Mouse (Mus musculus): ENCODE results near the gene Zfp142. TPM values are rescaled to one million over a fixed set of nuclear protein-coding genes. Genes with fewer than 3 reads are reported as not detected.
A peak's percentile ranks its signal among the peaks of the same experiment; 100 is the strongest.

The Zfp142 gene
- total RNA-seq (2014; rRNA removed; ENCODE audit: low replicate concordance) (5.6 and 6.8 TPM in 2 replicates), polyA plus RNA-seq (2015; fragmentation: Nextera tagmentation; extraction: Ambion mirVana) (2.0 and 2.2 TPM in 2 replicates)

DNA sequence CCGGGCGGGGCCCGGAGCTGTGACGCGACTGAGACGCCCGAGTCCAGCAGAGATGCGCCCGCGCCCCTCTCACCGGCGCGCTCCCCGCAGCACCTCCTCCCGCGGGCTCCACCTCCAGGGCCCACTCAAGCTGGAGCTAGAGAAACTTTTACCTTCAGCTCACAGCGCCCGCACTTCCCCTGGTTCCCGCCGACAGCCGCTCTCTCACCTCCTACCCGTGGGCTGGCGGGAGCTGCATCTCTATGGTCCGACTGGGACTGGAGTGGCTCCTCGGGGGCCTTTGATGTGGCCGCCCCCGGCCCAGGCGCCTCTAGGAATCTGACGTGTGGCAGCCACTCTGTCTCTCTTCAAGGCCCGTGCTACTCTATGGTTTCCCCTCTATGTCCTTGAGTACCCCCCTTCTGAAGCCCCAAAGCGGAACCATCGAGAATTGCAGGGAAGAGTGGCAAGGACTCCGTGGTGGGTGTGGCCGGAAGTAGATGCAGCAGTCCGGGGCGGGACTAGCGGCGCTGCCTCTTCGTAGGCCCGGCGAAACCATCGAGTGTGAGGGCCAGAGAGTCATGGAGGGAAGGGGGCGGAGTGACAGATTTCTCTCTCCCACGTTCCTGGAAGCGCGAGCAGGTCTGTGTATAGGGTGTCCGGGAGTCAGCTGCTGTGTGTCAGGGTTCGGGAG is at the start of gene Zfp142, which contains the start of gene Bcs1l:
Zfp142 (minus strand) TSS at position 474 of the 673 bp plus-strand sequence.
Bcs1l (plus strand) TSS at position 517 of the 673 bp plus-strand sequence.
- H3K4me1 ChIP-seq (ENCODE audit: control insufficient read depth, insufficient read depth), result peaks cover 25% of the 10 kb centered on the region
- peak within 1 kb of the TSS; percentile 92 for H3K4me2 ChIP-seq (ENCODE audit: low read depth, low read length)
- no peaks in the 10 kb centered on the region for H3K9me3 ChIP-seq (replicated peaks; ENCODE audit: control insufficient read depth, low read length)
- H3K4me3 ChIP-seq (ENCODE audit: low read depth, low read length), result peak within 1 kb of the TSS; percentile 79
- WGBS, result under 1% methylated on average over 39 of the region's 48 CpGs
- no peaks in the 10 kb centered on the region for H3K27me3 ChIP-seq (ENCODE audit: control insufficient read depth, insufficient read depth, low read length)
- H3K9ac ChIP-seq (replicated peaks; ENCODE audit: low read depth, low read length), result peak within 1 kb of the TSS; percentile 70
- peaks cover 26% of the 10 kb centered on the region for H3K36me3 ChIP-seq (replicated peaks; ENCODE audit: control insufficient read depth, insufficient read depth, low read length)
- TF ChIP-seq EP300 (IDR thresholded peaks at IDR 0.05; ENCODE audit: low read depth) (peak; percentile 93), CTCF (IDR thresholded peaks at IDR 0.05; ENCODE audit: low read depth) (peak; percentile 9)
- peak; percentile 98 for ATAC-seq (ENCODE audit: insufficient read depth, low read depth)
- peak; percentile 100 for DNase-seq (ENCODE audit: low spot score)
- peak within 1 kb of the TSS; percentile 71 for H3K27ac ChIP-seq (ENCODE audit: low read depth)

DNA sequence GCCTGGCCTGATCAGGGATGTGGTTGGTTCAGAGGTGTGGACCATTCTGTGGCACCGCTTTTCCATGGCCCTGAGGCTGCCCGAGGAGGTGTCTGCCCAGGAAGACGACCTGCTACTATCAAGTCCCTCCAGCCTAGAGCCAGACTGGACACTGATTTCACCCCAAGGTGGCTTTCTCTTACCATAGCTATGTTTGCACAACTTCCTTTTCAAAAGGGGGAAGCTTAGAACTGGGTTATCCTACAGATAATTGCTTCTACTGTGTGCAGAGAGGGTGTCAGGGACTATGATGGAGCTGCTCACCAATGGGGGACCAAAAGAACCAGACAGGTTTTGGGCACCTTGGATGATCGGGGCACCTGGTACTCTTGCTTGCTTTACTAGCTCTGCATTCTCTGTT is 44.7 kb upstream of the Zfp142 start:
- Histone ChIP-seq H3K4me2 (ENCODE audit: low read depth, low read length) (no peak overlapping the region), H3K9ac (replicated peaks; ENCODE audit: low read depth, low read length) (no peak overlapping the region), H3K4me1 (ENCODE audit: control insufficient read depth, insufficient read depth) (no peaks in the 10 kb centered on the region), H3K36me3 (replicated peaks; ENCODE audit: control insufficient read depth, insufficient read depth, low read length) (no peaks in the 10 kb centered on the region), H3K4me3 (ENCODE audit: low read depth, low read length) (no peak overlapping the region), H3K9me3 (replicated peaks; ENCODE audit: control insufficient read depth, low read length) (no peaks in the 10 kb centered on the region), H3K27ac (ENCODE audit: low read depth) (no peak overlapping the region), H3K27me3 (ENCODE audit: control insufficient read depth, insufficient read depth, low read length) (no peaks in the 10 kb centered on the region)
- no peak for DNase-seq (ENCODE audit: low spot score)
- WGBS, result 63% methylated on average over 4 of the region's 4 CpGs
- ATAC-seq (ENCODE audit: insufficient read depth, low read depth), result no peak
- TF ChIP-seq EP300 (IDR thresholded peaks at IDR 0.05; ENCODE audit: low read depth), result no peak
- TF ChIP-seq CTCF (IDR thresholded peaks at IDR 0.05; ENCODE audit: low read depth), result no peak

DNA sequence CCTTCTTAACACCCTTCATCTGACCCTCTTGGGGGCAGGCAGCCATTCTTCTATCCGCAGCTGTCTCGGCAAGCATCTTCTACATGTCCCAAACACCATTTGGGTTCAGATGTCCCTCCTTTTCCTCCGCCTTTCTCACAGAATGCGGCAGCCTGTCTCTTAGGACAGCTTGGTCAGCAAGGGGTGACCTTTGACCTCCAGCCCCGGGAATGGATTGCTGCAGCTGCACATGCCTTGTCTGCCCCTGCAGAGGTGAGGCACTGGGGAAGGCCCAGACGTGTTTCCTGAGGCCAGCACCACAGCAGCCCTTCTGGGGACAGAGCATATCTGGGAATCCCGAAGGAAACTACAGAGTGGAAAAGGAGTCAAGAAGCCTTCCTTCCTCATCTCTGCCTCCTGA is 40.0 kb upstream of the Zfp142 start:
- H3K9ac ChIP-seq (replicated peaks; ENCODE audit: low read depth, low read length), result no peak overlapping the region
- TF ChIP-seq EP300 (IDR thresholded peaks at IDR 0.05; ENCODE audit: low read depth) (no peak), CTCF (IDR thresholded peaks at IDR 0.05; ENCODE audit: low read depth) (no peak)
- H3K27me3 ChIP-seq (ENCODE audit: control insufficient read depth, insufficient read depth, low read length), result no peaks in the 10 kb centered on the region
- H3K4me3 ChIP-seq (ENCODE audit: low read depth, low read length), result no peak overlapping the region
- no peaks in the 10 kb centered on the region for H3K36me3 ChIP-seq (replicated peaks; ENCODE audit: control insufficient read depth, insufficient read depth, low read length)
- ATAC-seq (ENCODE audit: insufficient read depth, low read depth), result no peak
- 50% methylated on average over 7 of the region's 7 CpGs for WGBS
- no peak for DNase-seq (ENCODE audit: low spot score)
- H3K4me1 ChIP-seq (ENCODE audit: control insufficient read depth, insufficient read depth), result no peaks in the 10 kb centered on the region
- no peak overlapping the region for H3K4me2 ChIP-seq (ENCODE audit: low read depth, low read length)
- H3K9me3 ChIP-seq (replicated peaks; ENCODE audit: control insufficient read depth, low read length), result no peaks in the 10 kb centered on the region
- no peak overlapping the region for H3K27ac ChIP-seq (ENCODE audit: low read depth)

DNA sequence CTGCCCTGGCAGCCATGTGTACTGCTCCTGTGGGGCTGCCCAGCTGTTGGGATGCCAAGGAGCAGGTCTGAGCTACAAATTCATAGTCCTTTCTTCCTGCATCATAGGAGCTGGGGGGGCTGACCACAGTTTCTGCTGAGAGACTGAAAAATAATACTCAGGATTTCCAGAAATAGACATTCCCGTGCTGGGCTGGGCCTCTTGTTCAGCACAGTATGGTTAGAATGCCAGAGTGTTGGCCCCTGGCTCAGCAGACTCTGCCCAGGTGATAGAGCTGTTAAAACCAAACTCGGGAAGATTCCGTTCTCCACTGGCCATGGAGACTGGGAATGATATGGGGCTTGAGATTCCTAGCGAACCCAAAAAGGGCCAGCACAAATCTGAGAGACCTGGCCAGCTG is 38.0 kb upstream of the Zfp142 start:
- TF ChIP-seq EP300 (IDR thresholded peaks at IDR 0.05; ENCODE audit: low read depth) (no peak), CTCF (IDR thresholded peaks at IDR 0.05; ENCODE audit: low read depth) (no peak)
- Histone ChIP-seq H3K9me3 (replicated peaks; ENCODE audit: control insufficient read depth, low read length) (no peaks in the 10 kb centered on the region), H3K4me1 (ENCODE audit: control insufficient read depth, insufficient read depth) (no peaks in the 10 kb centered on the region), H3K4me3 (ENCODE audit: low read depth, low read length) (no peak overlapping the region), H3K9ac (replicated peaks; ENCODE audit: low read depth, low read length) (no peak overlapping the region), H3K27me3 (ENCODE audit: control insufficient read depth, insufficient read depth, low read length) (no peaks in the 10 kb centered on the region), H3K4me2 (ENCODE audit: low read depth, low read length) (no peak overlapping the region), H3K36me3 (replicated peaks; ENCODE audit: control insufficient read depth, insufficient read depth, low read length) (no peaks in the 10 kb centered on the region), H3K27ac (ENCODE audit: low read depth) (no peak overlapping the region)
- DNase-seq (ENCODE audit: low spot score) (no peak), ATAC-seq (ENCODE audit: insufficient read depth, low read depth) (no peak)
- 55% methylated on average over 4 of the region's 4 CpGs for WGBS

DNA sequence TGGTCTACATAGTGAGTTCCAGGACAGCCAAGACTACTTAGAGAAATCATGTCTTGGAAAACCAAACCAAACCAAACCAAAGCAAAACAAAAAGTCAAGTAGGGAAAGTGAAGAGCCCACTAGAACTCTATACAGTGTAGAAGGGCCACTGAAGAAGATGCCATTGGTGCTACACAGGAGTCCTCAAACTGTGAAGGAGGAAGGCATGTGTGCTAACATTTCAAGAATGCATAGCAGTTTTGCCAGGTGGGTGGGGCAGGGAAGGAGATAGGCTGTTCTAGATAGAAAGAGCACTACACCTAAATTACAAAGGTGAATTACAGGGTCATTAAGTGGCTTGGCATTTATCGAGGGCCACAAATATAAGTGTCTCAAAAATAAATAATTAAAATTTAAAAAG is 36.1 kb upstream of the Zfp142 start:
- TF ChIP-seq CTCF (IDR thresholded peaks at IDR 0.05; ENCODE audit: low read depth) (no peak), EP300 (IDR thresholded peaks at IDR 0.05; ENCODE audit: low read depth) (no peak)
- no peak overlapping the region for H3K4me2 ChIP-seq (ENCODE audit: low read depth, low read length)
- H3K27ac ChIP-seq (ENCODE audit: low read depth), result no peak overlapping the region
- no peak overlapping the region for H3K9ac ChIP-seq (replicated peaks; ENCODE audit: low read depth, low read length)
- H3K4me3 ChIP-seq (ENCODE audit: low read depth, low read length), result no peak overlapping the region
- H3K27me3 ChIP-seq (ENCODE audit: control insufficient read depth, insufficient read depth, low read length), result no peaks in the 10 kb centered on the region
- no peaks in the 10 kb centered on the region for H3K4me1 ChIP-seq (ENCODE audit: control insufficient read depth, insufficient read depth)
- H3K36me3 ChIP-seq (replicated peaks; ENCODE audit: control insufficient read depth, insufficient read depth, low read length), result no peaks in the 10 kb centered on the region
- 85% methylated on average over 1 of the region's 1 CpGs for WGBS
- no peaks in the 10 kb centered on the region for H3K9me3 ChIP-seq (replicated peaks; ENCODE audit: control insufficient read depth, low read length)
- ATAC-seq (ENCODE audit: insufficient read depth, low read depth) (no peak), DNase-seq (ENCODE audit: low spot score) (no peak)

All from heart, postnatal 0 days (tissue).